Mouse (Mus musculus) liver, adult 2 months (tissue): ENCODE data around the gene Dpp6.

ENCODE experiments used
- CTCF ChIP-seq: fragments of 200-500 bp; IDR thresholded peaks from 2 replicates; pipeline ENCODE4 v1.5.1; 2011; ENCODE audit warnings: low read depth, low read length, control low read depth
- POLR2A ChIP-seq: fragments of 200-500 bp; IDR thresholded peaks from 2 replicates; pipeline ENCODE4 v1.6.1; 2011; ENCODE audit warnings: low read length, control low read depth; ENCODE audit not compliant: insufficient read depth; ENCODE audit errors: extremely low read depth

- TF ChIP-seq POLR2A (no peak), CTCF (no peak)
These were observed 431.7 kb downstream of the Dpp6 start for GRCm38 (mm10) chr5:27248685-27249084.
